Mouse (Mus musculus) cerebellum, adult 18-20 months (tissue): ENCODE results near the gene Gm3099.
"Not testable (repeated sequence)": the region's sequence is repeated elsewhere in the genome, so short reads cannot be mapped to it uniquely, and the experiment has no call there.

Experiments used
- DNase-seq, 2 experiments: peaks; one replicate each; pipeline ENCODE4 v3.0.0; 2021

Gm3099 gene

GRCm38 (mm10) chr14:3998094-3998493 lies at the start of gene Gm3099:
TSS of gene Gm3099 (plus strand) at chr14:3998394.
- DNase-seq: not testable (repeated sequence)

- not testable (repeated sequence) for DNase-seq
Observed at GRCm38 (mm10) chr14:3963247-3963646, 34.9 kb upstream of the Gm3099 start, which contains the start of gene Gm3095. TSS of gene Gm3095 (plus strand) at chr14:3963547.

- DNase-seq: not testable (repeated sequence)
Observed at GRCm38 (mm10) chr14:4023641-4024040, 25.4 kb downstream of the Gm3099 start, which contains the start of gene Gm5796. TSS of gene Gm5796 (plus strand) at chr14:4023941.
